Mouse (Mus musculus): ENCODE results near the gene Cacng7. TPM values are rescaled to one million over a fixed set of nuclear protein-coding genes. Genes with fewer than 3 reads are reported as not detected.

Gene Cacng7
- polyA plus RNA-seq, 1 experiment from 2014 or later = 4.4 TPM

- DNase-seq (ENCODE audit: low spot score, missing footprints) (peak; percentile 4), ATAC-seq (ENCODE audit: low FRiP score) (no peak)
- Histone ChIP-seq H3K9me3 (ENCODE audit: control insufficient read depth, low read length) (no peaks in the 10 kb centered on the region), H3K36me3 (ENCODE audit: control insufficient read depth, insufficient read depth, low read length) (no peaks in the 10 kb centered on the region), H3K4me3 (ENCODE audit: low read depth, low read length) (no peak overlapping the region), H3K27me3 (ENCODE audit: control insufficient read depth, insufficient read depth, low read length) (no peaks in the 10 kb centered on the region), H3K27ac (ENCODE audit: low read depth, low read length) (no peak overlapping the region), H3K4me2 (no peak overlapping the region), H3K9ac (ENCODE audit: low read length) (no peak overlapping the region), H3K4me1 (ENCODE audit: control insufficient read depth, insufficient read depth, low read length) (peaks cover 2% of the 10 kb centered on the region; the same call in 1 of the 2 replicates)
- WGBS = 85% methylated on average over 6 of the region's 6 CpGs
These were observed 53.4 kb downstream of the Cacng7 start for GRCm38 (mm10) chr7:3386036-3386730.

- Histone ChIP-seq H3K4me1 (ENCODE audit: control insufficient read depth, insufficient read depth, low read length) (peaks cover 10% of the 10 kb centered on the region), H3K9me3 (ENCODE audit: control insufficient read depth, low read length) (no peaks in the 10 kb centered on the region), H3K27me3 (ENCODE audit: control insufficient read depth, insufficient read depth, low read length) (no peaks in the 10 kb centered on the region), H3K4me3 (ENCODE audit: low read depth, low read length) (no peak overlapping the region), H3K36me3 (ENCODE audit: control insufficient read depth, insufficient read depth, low read length) (no peaks in the 10 kb centered on the region), H3K9ac (ENCODE audit: low read length) (no peak overlapping the region), H3K4me2 (no peak overlapping the region), H3K27ac (ENCODE audit: low read depth, low read length) (no peak overlapping the region)
- DNase-seq (ENCODE audit: low spot score, missing footprints) (peak; percentile 61), ATAC-seq (ENCODE audit: low FRiP score) (no peak)
- 84% methylated on average over 18 of the region's 18 CpGs for WGBS
These were observed 55.0 kb downstream of the Cacng7 start for GRCm38 (mm10) chr7:3387761-3388160.

- Histone ChIP-seq H3K4me2 (no peak overlapping the region), H3K9me3 (ENCODE audit: control insufficient read depth, low read length) (no peaks in the 10 kb centered on the region), H3K27ac (ENCODE audit: low read depth, low read length) (no peak overlapping the region), H3K4me3 (ENCODE audit: low read depth, low read length) (no peak overlapping the region), H3K9ac (ENCODE audit: low read length) (no peak overlapping the region), H3K27me3 (ENCODE audit: control insufficient read depth, insufficient read depth, low read length) (no peaks in the 10 kb centered on the region), H3K4me1 (ENCODE audit: control insufficient read depth, insufficient read depth, low read length) (peaks cover 10% of the 10 kb centered on the region), H3K36me3 (ENCODE audit: control insufficient read depth, insufficient read depth, low read length) (no peaks in the 10 kb centered on the region)
- ATAC-seq (ENCODE audit: low FRiP score) (no peak), DNase-seq (ENCODE audit: low spot score, missing footprints) (no peak)
- 72% methylated on average over 6 of the region's 6 CpGs for WGBS
These were observed 56.1 kb downstream of the Cacng7 start for GRCm38 (mm10) chr7:3388885-3389284.

- 4% methylated on average over 17 of the region's 17 CpGs for WGBS
- Histone ChIP-seq H3K4me3 (ENCODE audit: low read depth, low read length) (peak overlapping the region; percentile 33), H3K9me3 (ENCODE audit: control insufficient read depth, low read length) (no peaks in the 10 kb centered on the region), H3K27ac (ENCODE audit: low read depth, low read length) (no peak overlapping the region), H3K9ac (ENCODE audit: low read length) (peak overlapping the region; percentile 53; the same call in 1 of the 2 replicates), H3K4me1 (ENCODE audit: control insufficient read depth, insufficient read depth, low read length) (peaks cover 10% of the 10 kb centered on the region), H3K36me3 (ENCODE audit: control insufficient read depth, insufficient read depth, low read length) (peaks cover 4% of the 10 kb centered on the region), H3K4me2 (peak overlapping the region; percentile 63), H3K27me3 (ENCODE audit: control insufficient read depth, insufficient read depth, low read length) (no peaks in the 10 kb centered on the region)
- DNase-seq (ENCODE audit: low spot score, missing footprints) (peak; percentile 91), ATAC-seq (ENCODE audit: low FRiP score) (peak; percentile 67)
These were observed 57.0 kb downstream of the Cacng7 start for GRCm38 (mm10) chr7:3389444-3390412.

GRCm38 (mm10) chr7:3390413-3391080, 57.8 kb downstream of the Cacng7 start, which contains the start of gene Cacng8:
Gene Cacng8, plus strand, starts transcription at chr7:3390683.
- Histone ChIP-seq H3K4me2 (peak within 1 kb of the TSS; percentile 63), H3K4me1 (ENCODE audit: control insufficient read depth, insufficient read depth, low read length) (peaks cover 10% of the 10 kb centered on the region), H3K27ac (ENCODE audit: low read depth, low read length) (no peak within 1 kb of the TSS), H3K9me3 (ENCODE audit: control insufficient read depth, low read length) (no peaks in the 10 kb centered on the region), H3K27me3 (ENCODE audit: control insufficient read depth, insufficient read depth, low read length) (no peaks in the 10 kb centered on the region), H3K36me3 (ENCODE audit: control insufficient read depth, insufficient read depth, low read length) (peaks cover 4% of the 10 kb centered on the region), H3K9ac (ENCODE audit: low read length) (peak within 1 kb of the TSS; percentile 53; the same call in 1 of the 2 replicates), H3K4me3 (ENCODE audit: low read depth, low read length) (peak within 1 kb of the TSS; percentile 33)
- DNase-seq (ENCODE audit: low spot score, missing footprints) = peak; percentile 92
- WGBS = 0% methylated on average over 7 of the region's 7 CpGs
- ATAC-seq (ENCODE audit: low FRiP score) = peak; percentile 57

- no peaks in the 10 kb centered on the region for H3K27me3 ChIP-seq (ENCODE audit: control insufficient read depth, insufficient read depth, low read length)
- peak; percentile 90 for DNase-seq (ENCODE audit: low spot score, missing footprints)
- ATAC-seq (ENCODE audit: low FRiP score) = peak; percentile 38
- H3K4me3 ChIP-seq (ENCODE audit: low read depth, low read length) = peak overlapping the region; percentile 33
- H3K9me3 ChIP-seq (ENCODE audit: control insufficient read depth, low read length) = no peaks in the 10 kb centered on the region
- H3K9ac ChIP-seq (ENCODE audit: low read length) = peak overlapping the region; percentile 53; the same call in 1 of the 2 replicates
- peaks cover 4% of the 10 kb centered on the region for H3K36me3 ChIP-seq (ENCODE audit: control insufficient read depth, insufficient read depth, low read length)
- peaks cover 10% of the 10 kb centered on the region for H3K4me1 ChIP-seq (ENCODE audit: control insufficient read depth, insufficient read depth, low read length)
- peak overlapping the region; percentile 63 for H3K4me2 ChIP-seq
- H3K27ac ChIP-seq (ENCODE audit: low read depth, low read length) = no peak overlapping the region
- 4% methylated on average over 12 of the region's 12 CpGs for WGBS
These were observed 58.3 kb downstream of the Cacng7 start for GRCm38 (mm10) chr7:3391081-3391451.

GRCm38 (mm10) chr7:3391809-3392208, 59.1 kb downstream of the Cacng7 start:
- Histone ChIP-seq H3K27me3 (ENCODE audit: control insufficient read depth, insufficient read depth, low read length) (no peaks in the 10 kb centered on the region), H3K9me3 (ENCODE audit: control insufficient read depth, low read length) (no peaks in the 10 kb centered on the region), H3K27ac (ENCODE audit: low read depth, low read length) (no peak overlapping the region), H3K4me3 (ENCODE audit: low read depth, low read length) (peak overlapping the region; percentile 33), H3K4me2 (peak overlapping the region; percentile 63), H3K4me1 (ENCODE audit: control insufficient read depth, insufficient read depth, low read length) (peaks cover 10% of the 10 kb centered on the region), H3K36me3 (ENCODE audit: control insufficient read depth, insufficient read depth, low read length) (peaks cover 4% of the 10 kb centered on the region), H3K9ac (ENCODE audit: low read length) (no peak overlapping the region)
- ATAC-seq (ENCODE audit: low FRiP score) (peak; percentile 68), DNase-seq (ENCODE audit: low spot score, missing footprints) (peak; percentile 88)
- WGBS = 11% methylated on average over 4 of the region's 4 CpGs

GRCm38 (mm10) chr7:3397355-3397754, 64.6 kb downstream of the Cacng7 start:
- H3K9me3 ChIP-seq (ENCODE audit: control insufficient read depth, low read length) = no peaks in the 10 kb centered on the region
- no peak overlapping the region for H3K4me3 ChIP-seq (ENCODE audit: low read depth, low read length)
- H3K4me1 ChIP-seq (ENCODE audit: control insufficient read depth, insufficient read depth, low read length) = 0 out of 2 replicates have a peak, but pooled peaks cover 2% of the 10 kb centered on the region
- ATAC-seq (ENCODE audit: low FRiP score) = 0 out of 2 replicates have a peak, but pooled peaks have one; percentile 51
- no peaks in the 10 kb centered on the region for H3K27me3 ChIP-seq (ENCODE audit: control insufficient read depth, insufficient read depth, low read length)
- 83% methylated on average over 10 of the region's 10 CpGs for WGBS
- no peak for DNase-seq (ENCODE audit: low spot score, missing footprints)
- H3K36me3 ChIP-seq (ENCODE audit: control insufficient read depth, insufficient read depth, low read length) = peaks cover 4% of the 10 kb centered on the region
- no peak overlapping the region for H3K27ac ChIP-seq (ENCODE audit: low read depth, low read length)
- H3K9ac ChIP-seq (ENCODE audit: low read length) = no peak overlapping the region
- no peak overlapping the region for H3K4me2 ChIP-seq
